ENCODE assay signal across 26 mouse cellular contexts in genomic region chr14:48566596-48566995, GRCm38 (mm10).
DNase-seq lines count a peak whose midpoint lies in the region; ATAC-seq lines count a peak whose summit lies in the region.
"Had no signal": no experiment of that assay in that cellular context is flagged by ENCODE, and none has a peak within 500 bp of the region (broad histone marks: within the 10 kb centered on the region; RNA-seq: fewer than 3 reads in every experiment).

No protein-coding gene starts in this region.

- DNase-seq in embryo, embryonic 11 days, result peak; percentile 8
- DNase-seq in embryo, embryonic 10.5 days (ENCODE audit: low spot score), result no peak
- DNase-seq in kidney, adult 8-10 months, result no peak
- no peak for DNase-seq in kidney, postnatal 25 days
- peak; percentile 19 to 41 for DNase-seq in kidney, postnatal 4 days
- no peak for DNase-seq in kidney, postnatal 10 days
- DNase-seq: adrenal gland, adult 8-10 months; adrenal gland, postnatal 14 days; adrenal gland, postnatal 36 days; B cell, adult 2 months; cerebellum, adult 11-12 months; cerebellum, adult 2 months; cerebellum, adult 9-10 months; cerebellum, postnatal 10 days; cerebellum, postnatal 25 days had no signal

- H3K36me3 ChIP-seq in kidney, embryonic 14.5 days (ENCODE audit: control insufficient read depth, insufficient read depth, low read length), result no peaks in the 10 kb centered on the region
- H3K36me3 ChIP-seq in kidney, embryonic 16.5 days (ENCODE audit: insufficient read depth, low read length), result no peaks in the 10 kb centered on the region
- H3K36me3 ChIP-seq: embryonic facial prominence, embryonic 10.5 days; embryonic facial prominence, embryonic 12.5 days; forebrain, embryonic 15.5 days; G1E had no signal

- peaks cover 14% of the 10 kb centered on the region; the same call in 1 of the 2 replicates for H3K4me1 ChIP-seq in kidney, embryonic 14.5 days (ENCODE audit: control insufficient read depth, insufficient read depth, low read length)
- H3K4me1 ChIP-seq in kidney, embryonic 16.5 days (ENCODE audit: insufficient read depth, low read length), result peaks cover 18% of the 10 kb centered on the region
- H3K4me1 ChIP-seq: embryonic facial prominence, embryonic 12.5 days; forebrain, embryonic 13.5 days; forebrain, embryonic 15.5 days had no signal

- H3K9me3 ChIP-seq in kidney, embryonic 14.5 days (ENCODE audit: control insufficient read depth, low read length), result no peaks in the 10 kb centered on the region
- no peaks in the 10 kb centered on the region for H3K9me3 ChIP-seq in kidney, embryonic 16.5 days (ENCODE audit: low read length)
- H3K9me3 ChIP-seq: embryonic facial prominence, embryonic 10.5 days; embryonic facial prominence, embryonic 12.5 days; forebrain, embryonic 13.5 days; forebrain, embryonic 15.5 days; G1E had no signal

- no peak overlapping the region for H3K9ac ChIP-seq in kidney, embryonic 14.5 days (ENCODE audit: low read depth, low read length)
- H3K9ac ChIP-seq in kidney, embryonic 16.5 days (replicated peaks; ENCODE audit: low read length), result no peak overlapping the region
- H3K9ac ChIP-seq: embryonic facial prominence, embryonic 12.5 days; forebrain, embryonic 13.5 days; forebrain, embryonic 15.5 days had no signal

- H3K4me2 ChIP-seq in kidney, embryonic 14.5 days (replicated peaks; ENCODE audit: low read depth, low read length), result no peak overlapping the region
- no peak overlapping the region for H3K4me2 ChIP-seq in kidney, embryonic 16.5 days (replicated peaks; ENCODE audit: low read depth, low read length)
- H3K4me2 ChIP-seq: embryonic facial prominence, embryonic 12.5 days; forebrain, embryonic 13.5 days; forebrain, embryonic 15.5 days had no signal

- H3K27ac ChIP-seq in kidney, embryonic 14.5 days (ENCODE audit: low read depth, low read length), result no peak overlapping the region
- no peak overlapping the region for H3K27ac ChIP-seq in kidney, embryonic 16.5 days (ENCODE audit: low read length)
- H3K27ac ChIP-seq: embryonic facial prominence, embryonic 10.5 days; embryonic facial prominence, embryonic 12.5 days; forebrain, embryonic 13.5 days; forebrain, embryonic 15.5 days had no signal

- peak; percentile 68; the same call in 1 of the 2 replicates for ATAC-seq in kidney, embryonic 14.5 days (ENCODE audit: low FRiP score, low TSS enrichment)
- ATAC-seq in kidney, embryonic 16.5 days (ENCODE audit: low FRiP score, low TSS enrichment), result peak; percentile 60; the same call in 1 of the 2 replicates
- ATAC-seq: activated CD4-positive, CD25-positive, alpha-beta regulatory T cell, adult 4 months; CD4-positive, CD25-positive, alpha-beta regulatory T cell, adult 4 months; forebrain, embryonic 13.5 days; forebrain, embryonic 15.5 days; Patski had no signal

- 23% methylated on average over 7 of the region's 7 CpGs for WGBS in kidney, embryonic 14.5 days
- WGBS in kidney, embryonic 16.5 days, result 23% methylated on average over 7 of the region's 7 CpGs

- no peak overlapping the region for H3K4me3 ChIP-seq in kidney, embryonic 14.5 days (ENCODE audit: low read length)
- H3K4me3 ChIP-seq in kidney, embryonic 16.5 days (ENCODE audit: low read length), result no peak overlapping the region
- H3K4me3 ChIP-seq: embryonic facial prominence, embryonic 10.5 days; embryonic facial prominence, embryonic 12.5 days; forebrain, embryonic 13.5 days; forebrain, embryonic 15.5 days had no signal

- no peaks in the 10 kb centered on the region for H3K27me3 ChIP-seq in kidney, embryonic 14.5 days (ENCODE audit: control insufficient read depth, insufficient read depth, low read length)
- H3K27me3 ChIP-seq in kidney, embryonic 16.5 days (ENCODE audit: insufficient read depth, low read length), result no peaks in the 10 kb centered on the region
- H3K27me3 ChIP-seq: CH12.LX; embryonic facial prominence, embryonic 12.5 days; forebrain, embryonic 15.5 days had no signal

Comparison
In these comparisons a context has a peak if more than half of its experiments do, and no peak if none do; other contexts are left out.
1. DNase-seq: peak in embryo, embryonic 11 days (single experiment) and kidney, postnatal 4 days (2 of 2); none in embryo, embryonic 10.5 days (single experiment), kidney, adult 8-10 months (0 of 2), kidney, postnatal 25 days (0 of 2) and kidney, postnatal 10 days (single experiment).